ENCODE assay signal across 21 mouse cellular contexts in genomic region chr12:80837614-80838013, GRCm38 (mm10). TPM values are rescaled to one million over a fixed set of nuclear protein-coding genes. Genes with fewer than 3 reads are reported as not detected.
DNase-seq lines count a peak whose midpoint lies in the region; ATAC-seq and TF ChIP-seq lines count a peak whose summit lies in the region.
"Had no signal": no experiment of that assay in that cellular context is flagged by ENCODE, and none has a peak within 500 bp of the region (broad histone marks: within the 10 kb centered on the region; RNA-seq: fewer than 3 reads in every experiment).

No protein-coding gene starts in this region.

- no peak for DNase-seq in gastrocnemius, adult 2 months
- DNase-seq in gastrocnemius, postnatal 25 days = no peak
- no peak for DNase-seq in kidney, adult 8-10 months
- no peak for DNase-seq in liver, adult 2 months (ENCODE audit: extremely low read depth, low read depth, low spot score)
- DNase-seq: adrenal gland, adult 8-10 months; adrenal gland, postnatal 36 days; B cell, adult 2 months; cerebellum, adult 2 months; cerebellum, postnatal 10 days; forebrain, postnatal 0 days; gastrocnemius, postnatal 36 days; heart, adult 18-20 months; heart, postnatal 36 days had no signal

- H3K27ac ChIP-seq in gastrocnemius, adult 2 months = peak overlapping the region; percentile 43
- peak overlapping the region; percentile 15 for H3K27ac ChIP-seq in kidney, embryonic 15.5 days
- 0 out of 2 replicates have a peak overlapping the region, but pooled peaks have one; percentile 8 for H3K27ac ChIP-seq in liver, adult 2 months (replicated peaks; ENCODE audit: insufficient read depth, low read depth, low read length)
- no peak overlapping the region for H3K27ac ChIP-seq in liver, embryonic 12.5 days
- H3K27ac ChIP-seq in limb, embryonic 15.5 days = 0 out of 2 replicates have a peak overlapping the region, but pooled peaks have one; percentile 29
- H3K27ac ChIP-seq: embryonic facial prominence, embryonic 10.5 days; forebrain, embryonic 13.5 days had no signal

- no peak for TF ChIP-seq CTCF in gastrocnemius, adult 2 months (IDR thresholded peaks at IDR 0.05)
- TF ChIP-seq CTCF in liver, adult 2 months (IDR thresholded peaks at IDR 0.05; ENCODE audit: low read depth, low read length) = no peak

- no peaks in the 10 kb centered on the region for H3K9me3 ChIP-seq in kidney, embryonic 15.5 days (replicated peaks)
- H3K9me3 ChIP-seq in liver, embryonic 12.5 days (replicated peaks) = no peaks in the 10 kb centered on the region
- no peaks in the 10 kb centered on the region for H3K9me3 ChIP-seq in limb, embryonic 15.5 days
- H3K9me3 ChIP-seq: embryonic facial prominence, embryonic 10.5 days; forebrain, embryonic 13.5 days; G1E; heart, embryonic 12.5 days had no signal

- no peak for ATAC-seq in kidney, embryonic 15.5 days (replicated peaks; ENCODE audit: low FRiP score)
- ATAC-seq in liver, embryonic 12.5 days = no peak
- ATAC-seq in limb, embryonic 15.5 days (ENCODE audit: insufficient number of reproducible peaks, low FRiP score, low TSS enrichment, low read depth) = peak; percentile 61; the same call in 1 of the 2 replicates
- ATAC-seq: CD4-positive, CD25-positive, alpha-beta regulatory T cell, adult 4 months; forebrain, embryonic 13.5 days; forebrain, postnatal 0 days had no signal

- no peak overlapping the region for H3K9ac ChIP-seq in kidney, embryonic 15.5 days
- no peak overlapping the region for H3K9ac ChIP-seq in liver, adult 2 months (ENCODE audit: low read depth, low read length)
- H3K9ac ChIP-seq in liver, embryonic 12.5 days = no peak overlapping the region
- H3K9ac ChIP-seq in limb, embryonic 15.5 days = no peak overlapping the region
- H3K9ac ChIP-seq: forebrain, embryonic 13.5 days; forebrain, postnatal 0 days; heart, embryonic 12.5 days had no signal

- no peak overlapping the region for H3K4me3 ChIP-seq in gastrocnemius, adult 2 months
- no peak overlapping the region for H3K4me3 ChIP-seq in kidney, embryonic 15.5 days (replicated peaks)
- H3K4me3 ChIP-seq in liver, adult 2 months (ENCODE audit: insufficient read depth, low read depth, low read length) = no peak overlapping the region
- no peak overlapping the region for H3K4me3 ChIP-seq in liver, embryonic 12.5 days
- H3K4me3 ChIP-seq in limb, embryonic 15.5 days = no peak overlapping the region
- H3K4me3 ChIP-seq: embryonic facial prominence, embryonic 10.5 days; forebrain, embryonic 13.5 days; heart, embryonic 12.5 days had no signal

- intact Hi-C loops in gastrocnemius, adult 2 months (cut with DNase I) = no loop called here

- H3K27me3 ChIP-seq in kidney, embryonic 15.5 days = no peaks in the 10 kb centered on the region
- H3K27me3 ChIP-seq in liver, adult 2 months (ENCODE audit: control insufficient read depth, insufficient read depth, low read length) = no peaks in the 10 kb centered on the region
- no peaks in the 10 kb centered on the region for H3K27me3 ChIP-seq in liver, embryonic 12.5 days (replicated peaks)
- no peaks in the 10 kb centered on the region for H3K27me3 ChIP-seq in limb, embryonic 15.5 days
- H3K27me3 ChIP-seq: forebrain, embryonic 13.5 days; heart, embryonic 12.5 days had no signal

- 51% methylated on average over 3 of the region's 3 CpGs for WGBS in kidney, embryonic 15.5 days
- WGBS in liver, adult 2 months = 51% methylated on average over 3 of the region's 3 CpGs
- 56% methylated on average over 3 of the region's 3 CpGs for WGBS in liver, embryonic 12.5 days (ENCODE audit: insufficient replicate concordance)
- WGBS in limb, embryonic 15.5 days = 42% methylated on average over 3 of the region's 3 CpGs

- H3K4me2 ChIP-seq in kidney, embryonic 15.5 days = no peak overlapping the region
- no peak overlapping the region for H3K4me2 ChIP-seq in liver, embryonic 12.5 days
- no peak overlapping the region for H3K4me2 ChIP-seq in limb, embryonic 15.5 days
- H3K4me2 ChIP-seq: forebrain, embryonic 13.5 days; heart, embryonic 12.5 days had no signal

- no peak for TF ChIP-seq POLR2A in liver, adult 2 months (IDR thresholded peaks at IDR 0.05; ENCODE audit: extremely low read depth, insufficient read depth, low read length)

- H3K79me2 ChIP-seq in liver, adult 2 months (ENCODE audit: control insufficient read depth, insufficient read depth, low read length) = peaks cover 43% of the 10 kb centered on the region

- H3K4me1 ChIP-seq in kidney, embryonic 15.5 days = peaks cover 14% of the 10 kb centered on the region
- peaks cover 21% of the 10 kb centered on the region for H3K4me1 ChIP-seq in liver, adult 2 months (ENCODE audit: control insufficient read depth, insufficient read depth, low read length)
- H3K4me1 ChIP-seq in liver, embryonic 12.5 days = peaks cover 40% of the 10 kb centered on the region
- H3K4me1 ChIP-seq in limb, embryonic 15.5 days = peaks cover 9% of the 10 kb centered on the region; the same call in 1 of the 2 replicates
- H3K4me1 ChIP-seq: embryonic facial prominence, embryonic 10.5 days had no signal

- H3K36me3 ChIP-seq in kidney, embryonic 15.5 days = no peaks in the 10 kb centered on the region
- no peaks in the 10 kb centered on the region for H3K36me3 ChIP-seq in liver, adult 2 months (ENCODE audit: control insufficient read depth, insufficient read depth, low read length)
- no peaks in the 10 kb centered on the region; the same call in 1 of the 2 replicates for H3K36me3 ChIP-seq in liver, embryonic 12.5 days
- H3K36me3 ChIP-seq in limb, embryonic 15.5 days = no peaks in the 10 kb centered on the region
- H3K36me3 ChIP-seq: embryonic facial prominence, embryonic 10.5 days; heart, embryonic 12.5 days had no signal

RNA-seq across cellular contexts. Expression of gene Susd6, which starts 47.3 kb away (rescaled TPM):
- total RNA-seq in gastrocnemius, adult 2 months (2021) = 10 to 100 TPM; 37.7 to 41.1 TPM
- 10 to 100 TPM; 26.7 to 28.1 TPM for total RNA-seq in gastrocnemius, postnatal 25 days (2021)
- 15.2 and 15.6 TPM in 2 replicates for polyA plus RNA-seq in kidney, embryonic 15.5 days (2015; fragmentation: Nextera tagmentation; extraction: Ambion mirVana)
- total RNA-seq in liver, adult 2 months (2014; rRNA removed) = 20.1 and 27.5 TPM in 2 replicates
- polyA plus RNA-seq in liver, adult 2 months (2012; rRNA removed) = 21.8 and 22.3 TPM in 2 replicates
- polyA plus RNA-seq in liver, embryonic 12.5 days (2016; fragmentation: Nextera tagmentation; extraction: Ambion mirVana) = 15.0 and 15.9 TPM in 2 replicates
- 18.4 and 19.7 TPM in 2 replicates for polyA plus RNA-seq in limb, embryonic 15.5 days (2015; fragmentation: Nextera tagmentation; extraction: Ambion mirVana)
